ENCODE assay signal across 9 mouse cellular contexts in the genomic region with DNA sequence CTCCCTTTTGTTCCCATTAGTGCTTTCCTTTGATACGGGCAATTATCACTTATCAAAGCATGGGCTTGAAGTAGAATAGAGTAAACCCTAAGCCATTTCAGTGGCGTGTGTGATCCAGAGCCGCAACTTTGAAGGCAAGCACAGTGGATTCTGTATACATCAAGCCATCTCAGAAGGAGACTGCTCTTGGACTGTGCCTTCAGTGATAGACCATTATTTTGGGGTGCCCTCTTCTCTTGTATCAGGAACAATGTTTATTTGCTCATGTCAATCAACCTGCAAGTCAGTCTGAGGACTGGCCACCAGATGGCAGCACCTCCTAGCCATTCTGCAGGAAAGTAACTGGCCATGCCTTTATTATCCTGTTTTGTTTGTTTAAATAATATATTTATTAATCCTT. TPM values are rescaled to one million over a fixed set of nuclear protein-coding genes. Genes with fewer than 3 reads are reported as not detected.
DNase-seq lines count a peak whose midpoint lies in the region; ATAC-seq and TF ChIP-seq lines count a peak whose summit lies in the region.
"Had no signal": no experiment of that assay in that cellular context is flagged by ENCODE, and none has a peak within 500 bp of the region (broad histone marks: within the 10 kb centered on the region; RNA-seq: fewer than 3 reads in every experiment).

No protein-coding gene starts in this region.

- TF ChIP-seq POLR2A in spleen, adult 2 months (IDR thresholded peaks at IDR 0.05; ENCODE audit: low read depth, low read length) = no peak

- WGBS in hindbrain, embryonic 11.5 days = 64% methylated on average over 3 of the region's 3 CpGs
- 69% methylated on average over 3 of the region's 3 CpGs for WGBS in midbrain, embryonic 11.5 days
- WGBS in spleen, adult 2 months = 90% methylated on average over 3 of the region's 3 CpGs

- intact Hi-C loops in heart, postnatal 25 days (cut with DNase I) = loop anchor here (2.0 to 5.0 kb wide), 5 partner anchors 70 to 379 kb away; no protein-coding TSS in a partner anchor

- no peaks in the 10 kb centered on the region for H3K36me3 ChIP-seq in hindbrain, embryonic 11.5 days (ENCODE audit: control insufficient read depth, insufficient read depth, low read length)
- H3K36me3 ChIP-seq in midbrain, embryonic 11.5 days (ENCODE audit: control insufficient read depth, insufficient read depth, low read length) = no peaks in the 10 kb centered on the region
- H3K36me3 ChIP-seq in spleen, adult 2 months (ENCODE audit: control insufficient read depth, insufficient read depth, low read length) = no peaks in the 10 kb centered on the region
- H3K36me3 ChIP-seq: heart, embryonic 15.5 days had no signal

- no peaks in the 10 kb centered on the region for H3K9me3 ChIP-seq in hindbrain, embryonic 11.5 days (ENCODE audit: control insufficient read depth, low read length)
- H3K9me3 ChIP-seq in midbrain, embryonic 11.5 days (ENCODE audit: control insufficient read depth, low read length) = no peaks in the 10 kb centered on the region
- H3K9me3 ChIP-seq: heart, embryonic 15.5 days had no signal

- no peaks in the 10 kb centered on the region for H3K4me1 ChIP-seq in hindbrain, embryonic 11.5 days (replicated peaks; ENCODE audit: control insufficient read depth, insufficient read depth, low read length)
- no peaks in the 10 kb centered on the region for H3K4me1 ChIP-seq in midbrain, embryonic 11.5 days (ENCODE audit: control insufficient read depth, insufficient read depth, low read length)
- H3K4me1 ChIP-seq in spleen, adult 2 months (ENCODE audit: control insufficient read depth, insufficient read depth, insufficient read length) = no peaks in the 10 kb centered on the region; the same call in 1 of the 2 replicates
- H3K4me1 ChIP-seq: heart, embryonic 15.5 days had no signal

- no peak overlapping the region for H3K9ac ChIP-seq in hindbrain, embryonic 11.5 days (ENCODE audit: low read depth, low read length)
- H3K9ac ChIP-seq in midbrain, embryonic 11.5 days (ENCODE audit: low read length) = no peak overlapping the region
- H3K9ac ChIP-seq: heart, embryonic 15.5 days had no signal

- peak; percentile 57 to 86 for DNase-seq in heart, adult 18-20 months
- DNase-seq in heart, postnatal 25 days (ENCODE audit: low spot score) = no peak
- DNase-seq in adrenal gland, adult 18-20 months (ENCODE audit: low spot score in 2 of 2) = peak; percentile 59 to 68
- DNase-seq in embryo, embryonic 10.5 days (ENCODE audit: low spot score) = peak; percentile 71
- peak; percentile 78 for DNase-seq in hindbrain, embryonic 11.5 days (ENCODE audit: low spot score)
- peak; percentile 66 to 72 for DNase-seq in layer of hippocampus, postnatal 36 days
- peak; percentile 96 for DNase-seq in midbrain, embryonic 11.5 days (ENCODE audit: low spot score, missing footprints)
- DNase-seq in spleen, adult 2 months (ENCODE audit: low read depth in 1 of 2, low spot score in 2 of 2) = peak in 1 of 2 experiments; percentile 76

- no peak overlapping the region for H3K4me2 ChIP-seq in hindbrain, embryonic 11.5 days (replicated peaks; ENCODE audit: low read depth, low read length)
- no peak overlapping the region for H3K4me2 ChIP-seq in midbrain, embryonic 11.5 days
- H3K4me2 ChIP-seq: heart, embryonic 15.5 days had no signal

- H3K27ac ChIP-seq in hindbrain, embryonic 11.5 days (ENCODE audit: low read depth, low read length) = no peak overlapping the region
- H3K27ac ChIP-seq in midbrain, embryonic 11.5 days (ENCODE audit: low read depth, low read length) = no peak overlapping the region
- no peak overlapping the region for H3K27ac ChIP-seq in spleen, adult 2 months (ENCODE audit: insufficient read depth, low read length)
- H3K27ac ChIP-seq: heart, embryonic 15.5 days had no signal

- peak; percentile 56; the same call in 1 of the 2 replicates for ATAC-seq in hindbrain, embryonic 11.5 days (ENCODE audit: low FRiP score)
- peak; percentile 46 for ATAC-seq in midbrain, embryonic 11.5 days (ENCODE audit: low FRiP score)

- H3K27me3 ChIP-seq in hindbrain, embryonic 11.5 days (ENCODE audit: control insufficient read depth, insufficient read depth, low read length) = no peaks in the 10 kb centered on the region
- H3K27me3 ChIP-seq in midbrain, embryonic 11.5 days (ENCODE audit: control insufficient read depth, insufficient read depth, low read length) = no peaks in the 10 kb centered on the region
- H3K27me3 ChIP-seq in spleen, adult 2 months (ENCODE audit: control insufficient read depth, insufficient read depth, low read length) = no peaks in the 10 kb centered on the region
- H3K27me3 ChIP-seq: heart, embryonic 15.5 days had no signal

- no peak overlapping the region for H3K4me3 ChIP-seq in hindbrain, embryonic 11.5 days (ENCODE audit: low read depth, low read length)
- no peak overlapping the region for H3K4me3 ChIP-seq in midbrain, embryonic 11.5 days (ENCODE audit: low read depth, low read length)
- no peak overlapping the region for H3K4me3 ChIP-seq in spleen, adult 2 months (ENCODE audit: extremely low read depth, insufficient read depth, insufficient read length)
- H3K4me3 ChIP-seq: heart, embryonic 15.5 days had no signal

- TF ChIP-seq CTCF in spleen, adult 2 months (IDR thresholded peaks at IDR 0.05; ENCODE audit: extremely low read depth, insufficient read depth, insufficient read length, insufficient replicate concordance) = peak; percentile 83; the same call in 1 of the 2 replicates

RNA-seq across cellular contexts. Expression of a gene that starts 11.0 kb away (rescaled TPM):
- not detected for total RNA-seq in heart, adult 18-20 months (2021)
- total RNA-seq in heart, postnatal 25 days (2021) = not detected
- not detected for total RNA-seq in adrenal gland, adult 18-20 months (2021)
- polyA plus RNA-seq in hindbrain, embryonic 11.5 days (2014; fragmentation: Nextera tagmentation; extraction: Ambion mirVana) = 0.15 and 0.24 TPM in 2 replicates
- total RNA-seq in layer of hippocampus, postnatal 36 days (2021) = not detected
- not detected in 2 replicates for polyA plus RNA-seq in midbrain, embryonic 11.5 days (2014; fragmentation: Nextera tagmentation; extraction: Ambion mirVana)
- not detected in 2 replicates for polyA plus RNA-seq in spleen, adult 2 months (2012; rRNA removed)
- polyA plus RNA-seq: heart, embryonic 15.5 days had no signal

RNA-seq across cellular contexts. Expression of a gene that starts 12.3 kb away (rescaled TPM):
- 1 to 10 TPM; 6.1 to 6.9 TPM for total RNA-seq in heart, adult 18-20 months (2021)
- total RNA-seq in heart, postnatal 25 days (2021) = 1 to 10 TPM; 6.2 to 7.7 TPM
- total RNA-seq in adrenal gland, adult 18-20 months (2021) = 1 to 10 TPM; 4.9 to 9.2 TPM
- polyA plus RNA-seq in hindbrain, embryonic 11.5 days (2014; fragmentation: Nextera tagmentation; extraction: Ambion mirVana) = 2.8 and 3.0 TPM in 2 replicates
- total RNA-seq in layer of hippocampus, postnatal 36 days (2021) = 1 to 10 TPM; 3.4 to 5.6 TPM
- polyA plus RNA-seq in midbrain, embryonic 11.5 days (2014; fragmentation: Nextera tagmentation; extraction: Ambion mirVana) = 1.5 and 2.4 TPM in 2 replicates
- 2.8 and 3.5 TPM in 2 replicates for polyA plus RNA-seq in spleen, adult 2 months (2012; rRNA removed)

RNA-seq across cellular contexts. Expression of a gene that starts 12.3 kb away (rescaled TPM):
- 10 to 100 TPM; 43.0 to 46.9 TPM for total RNA-seq in heart, adult 18-20 months (2021)
- 10 to 100 TPM; 50.0 to 53.8 TPM for total RNA-seq in heart, postnatal 25 days (2021)
- total RNA-seq in adrenal gland, adult 18-20 months (2021) = 10 to 100 TPM; 44.8 to 61.9 TPM
- 17.3 and 19.2 TPM in 2 replicates for polyA plus RNA-seq in hindbrain, embryonic 11.5 days (2014; fragmentation: Nextera tagmentation; extraction: Ambion mirVana)
- total RNA-seq in layer of hippocampus, postnatal 36 days (2021) = 10 to 100 TPM; 15.8 to 18.7 TPM
- 12.3 and 14.9 TPM in 2 replicates for polyA plus RNA-seq in midbrain, embryonic 11.5 days (2014; fragmentation: Nextera tagmentation; extraction: Ambion mirVana)
- polyA plus RNA-seq in spleen, adult 2 months (2012; rRNA removed) = 18.2 TPM in 2 replicates

RNA-seq across cellular contexts. Expression of a gene that starts 20.5 kb away (rescaled TPM):
- 1 to 10 TPM in 1 of 2 experiments, under 1 TPM in 1; 0.65 to 1.2 TPM for total RNA-seq in heart, adult 18-20 months (2021)
- under 1 TPM in 1 of 2 experiments, not detected in 1; 0.73 TPM for total RNA-seq in heart, postnatal 25 days (2021)
- 1 to 10 TPM; 1.3 to 2.0 TPM for total RNA-seq in adrenal gland, adult 18-20 months (2021)
- polyA plus RNA-seq in hindbrain, embryonic 11.5 days (2014; fragmentation: Nextera tagmentation; extraction: Ambion mirVana) = 0.24 TPM in 1 of 2 replicates, not detected in the other
- under 1 TPM in 1 of 2 experiments, not detected in 1; 0.65 TPM for total RNA-seq in layer of hippocampus, postnatal 36 days (2021)
- 0.12 TPM in 1 of 2 replicates, not detected in the other for polyA plus RNA-seq in midbrain, embryonic 11.5 days (2014; fragmentation: Nextera tagmentation; extraction: Ambion mirVana)
- 90.3 and 109 TPM in 2 replicates for polyA plus RNA-seq in spleen, adult 2 months (2012; rRNA removed)

RNA-seq across cellular contexts. Expression of a gene that starts 29.0 kb away (rescaled TPM):
- total RNA-seq in heart, adult 18-20 months (2021) = not detected
- not detected for total RNA-seq in heart, postnatal 25 days (2021)
- under 1 TPM in 1 of 2 experiments, not detected in 1; 0.03 TPM for total RNA-seq in adrenal gland, adult 18-20 months (2021)
- polyA plus RNA-seq in hindbrain, embryonic 11.5 days (2014; fragmentation: Nextera tagmentation; extraction: Ambion mirVana) = not detected in 2 replicates
- not detected for total RNA-seq in layer of hippocampus, postnatal 36 days (2021)
- polyA plus RNA-seq in midbrain, embryonic 11.5 days (2014; fragmentation: Nextera tagmentation; extraction: Ambion mirVana) = not detected in 2 replicates
- polyA plus RNA-seq in spleen, adult 2 months (2012; rRNA removed) = not detected in 2 replicates
- polyA plus RNA-seq: heart, embryonic 15.5 days had no signal
